Mouse (Mus musculus) kidney, adult 10 weeks (tissue): ENCODE measurements around the gene Olfr352. TPM values are rescaled to one million over a fixed set of nuclear protein-coding genes. Genes with fewer than 3 reads are reported as not detected.

Experiments
- polyA plus RNA-seq: library from polyadenylated mRNA; stranded (reverse); fragments of 350-450 nt; fragmentation: Illumina TruSeq; extraction: RNeasy Lipid Tissue Mini Kit (QIAGEN cat#74804); gene quantifications from one replicate; pipeline ENCODE4 v1.2.3, GENCODE M21; 2014; ENCODE audit warnings: low read depth, low replicate concordance

The Olfr352 gene
- polyA plus RNA-seq = not detected

DNA sequence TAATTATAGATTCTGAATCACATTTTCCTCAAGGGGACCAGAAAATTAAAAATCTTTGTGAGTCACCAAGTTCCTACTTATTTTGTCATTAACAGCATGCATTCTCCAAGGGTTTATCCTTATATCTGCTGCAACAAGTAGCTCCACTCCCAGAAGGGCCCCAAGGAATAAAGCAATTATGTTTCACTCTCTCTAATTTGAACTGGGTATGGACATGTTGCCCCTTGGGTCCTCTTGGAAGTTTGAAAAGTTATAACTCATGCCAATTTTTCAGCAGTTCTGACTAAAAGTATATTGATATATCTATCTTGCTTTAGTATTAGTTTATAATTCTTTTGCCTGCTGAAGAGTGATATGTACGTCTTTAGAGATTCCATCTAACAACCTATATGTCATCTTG is at the start of gene Olfr352:
Olfr352 (plus strand) TSS at position 301 of the 400 bp plus-strand sequence.

DNA sequence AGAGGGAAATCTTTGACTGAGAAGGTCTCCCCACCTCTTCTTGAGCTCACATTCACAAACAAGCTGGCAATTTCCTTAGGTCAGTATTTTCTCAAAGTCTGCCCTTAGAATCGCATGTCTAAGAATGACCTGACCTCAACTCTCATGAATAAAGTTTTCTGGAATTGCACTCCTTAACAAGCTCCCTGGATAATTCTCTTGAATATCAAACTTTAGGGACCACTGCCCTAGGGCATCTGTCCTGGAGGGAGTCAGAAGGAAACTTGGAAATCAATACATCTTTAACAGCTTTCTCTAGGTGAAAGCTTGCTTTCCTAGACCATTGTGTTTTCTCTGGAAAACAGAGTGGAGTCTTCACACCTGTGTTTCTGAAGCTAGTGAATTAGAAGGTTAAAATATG is 22.2 kb upstream of the Olfr352 start, which contains the start of gene Olfr350:
Olfr350 (plus strand) TSS at position 301 of the 400 bp plus-strand sequence.

GRCm38 (mm10) chr2:36862560-36862959 is 5.7 kb upstream of the Olfr352 start, which contains the start of gene Olfr351:
Gene Olfr351 (minus strand): TSS chr2:36862660.

DNA sequence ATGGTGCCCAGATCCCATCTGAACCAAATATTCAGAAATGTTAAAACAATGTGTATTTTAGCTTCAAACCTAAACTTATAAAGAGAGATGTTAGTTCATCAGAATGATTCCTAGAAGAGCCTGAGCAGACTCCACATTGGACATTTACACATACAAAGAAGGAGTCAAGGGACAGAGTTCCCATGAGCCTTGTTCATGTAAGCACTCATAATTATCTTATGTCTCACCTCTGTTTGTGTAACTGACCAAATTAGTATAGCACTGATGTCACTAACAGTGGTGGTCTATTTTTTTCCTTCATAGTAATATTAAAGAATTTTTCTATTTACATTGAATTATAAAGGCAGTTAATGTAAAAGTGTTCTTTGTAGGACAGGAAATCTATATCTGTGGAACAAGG is 24.6 kb downstream of the Olfr352 start, which contains the start of gene Olfr353:
Olfr353 (minus strand) TSS at position 101 of the 400 bp plus-strand sequence.

GRCm38 (mm10) chr2:36905380-36905779 is 37.1 kb downstream of the Olfr352 start, which contains the start of gene Olfr354:
Gene Olfr354 (plus strand): TSS chr2:36905680.

Other genes with a start within 250 kb of the Olfr352 start
- gene Olfr345, start 228.4 kb upstream of the Olfr352 start, polyA plus RNA-seq = not detected
- not detected for gene Olfr346, start 182.7 kb upstream of the Olfr352 start, polyA plus RNA-seq
- gene Olfr347, start 136.6 kb upstream of the Olfr352 start, polyA plus RNA-seq = not detected
- gene Olfr348, start 84.2 kb upstream of the Olfr352 start, polyA plus RNA-seq = not detected
- gene Olfr50, start 77.9 kb upstream of the Olfr352 start, polyA plus RNA-seq = not detected
- not detected for gene Olfr3, start 51.4 kb upstream of the Olfr352 start, polyA plus RNA-seq
- gene Olfr350, start 22.1 kb upstream of the Olfr352 start, polyA plus RNA-seq = not detected
- not detected for gene Olfr351, start 5.8 kb upstream of the Olfr352 start, polyA plus RNA-seq
- gene Olfr353, start 24.5 kb downstream of the Olfr352 start, polyA plus RNA-seq = not detected
- not detected for gene Olfr354, start 37.2 kb downstream of the Olfr352 start, polyA plus RNA-seq
- not detected for gene Olfr355, start 60.4 kb downstream of the Olfr352 start, polyA plus RNA-seq
- gene Olfr356, start 68.7 kb downstream of the Olfr352 start, polyA plus RNA-seq = not detected
- not detected for gene Olfr357, start 125.4 kb downstream of the Olfr352 start, polyA plus RNA-seq
- gene Olfr358, start 140.9 kb downstream of the Olfr352 start, polyA plus RNA-seq = not detected
- not detected for gene Olfr360, start 197.3 kb downstream of the Olfr352 start, polyA plus RNA-seq
- not detected for gene Olfr361, start 220.8 kb downstream of the Olfr352 start, polyA plus RNA-seq
- gene Olfr362, start 249.4 kb downstream of the Olfr352 start, polyA plus RNA-seq = not detected